Mouse (Mus musculus) neural tube, embryonic 11.5 days (tissue): ENCODE data around the gene Cpm. TPM values are rescaled to one million over a fixed set of nuclear protein-coding genes. Genes with fewer than 3 reads are reported as not detected.
"Not testable (repeated sequence)": the region's sequence is repeated elsewhere in the genome, so short reads cannot be mapped to it uniquely, and the experiment has no call there.

Experiments used
- ATAC-seq: fragments of 200-750 bp; cut with Nextera tagmentation; 2 replicates; pipeline ENCODE4 v1.8.0; 2017; ENCODE audit warnings: moderate number of reproducible peaks, mild to moderate bottlenecking, moderate TSS enrichment, moderate library complexity; ENCODE audit not compliant: insufficient read depth, low FRiP score, low TSS enrichment
- DNase-seq: peaks from one replicate; pipeline ENCODE4 v3.0.0-alpha.2; 2015; ENCODE audit warnings: low spot score
- H3K27ac ChIP-seq: fragments of 300-500 bp; sonication (generic); 2 replicates; pipeline ENCODE4 v1.5.1; 2014; ENCODE audit warnings: low read depth, mild to moderate bottlenecking, low read length
- H3K27me3 ChIP-seq: fragments of 300-500 bp; sonication (generic); 2 replicates; pipeline ENCODE4 v1.6.1; 2014; ENCODE audit warnings: mild to moderate bottlenecking, low read length, mixed read lengths; ENCODE audit not compliant: control insufficient read depth, insufficient read depth
- H3K36me3 ChIP-seq: fragments of 300-500 bp; sonication (generic); 2 replicates; pipeline ENCODE4 v1.6.1; 2014; ENCODE audit warnings: mild to moderate bottlenecking, low read length, moderate library complexity, mixed read lengths; ENCODE audit not compliant: control insufficient read depth, insufficient read depth
- H3K4me1 ChIP-seq: fragments of 300-500 bp; sonication (generic); 2 replicates; pipeline ENCODE4 v1.6.1; 2014; ENCODE audit warnings: low read length, mixed read lengths; ENCODE audit not compliant: control insufficient read depth, insufficient read depth
- H3K4me2 ChIP-seq: fragments of 300-500 bp; sonication (generic); 2 replicates; pipeline ENCODE4 v1.6.1; 2014; ENCODE audit warnings: low read depth, mild to moderate bottlenecking, moderate library complexity
- H3K4me3 ChIP-seq: fragments of 300-500 bp; sonication (generic); 2 replicates; pipeline ENCODE4 v1.5.1; 2014; ENCODE audit warnings: low read depth, low read length
- H3K9ac ChIP-seq: fragments of 300-500 bp; sonication (generic); 2 replicates; pipeline ENCODE4 v1.6.1; 2014; ENCODE audit warnings: mild to moderate bottlenecking, low read length
- H3K9me3 ChIP-seq: fragments of 300-500 bp; sonication (generic); 2 replicates; pipeline ENCODE4 v1.6.1; 2016; ENCODE audit warnings: low read length; ENCODE audit not compliant: control insufficient read depth
- WGBS: fragments of 180-500 bp; shearing (Covaris S2); extraction: QIAGEN DNeasy Blood & Tissue Kit; methylation state at CpG from one replicate; pipeline ENCODE4 v1.1.7; 2014; 5-methylcytosine and 5-hydroxymethylcytosine counted together
- polyA plus RNA-seq: library from polyadenylated mRNA; unstranded; fragments of >200 nt; fragmentation: Nextera tagmentation; extraction: Ambion mirVana; gene quantifications from 2 replicates; pipeline ENCODE4 v1.2.1, GENCODE M21; 2014

The Cpm gene
- polyA plus RNA-seq, 1 experiment from 2014 or later = 21.1 TPM

DNA sequence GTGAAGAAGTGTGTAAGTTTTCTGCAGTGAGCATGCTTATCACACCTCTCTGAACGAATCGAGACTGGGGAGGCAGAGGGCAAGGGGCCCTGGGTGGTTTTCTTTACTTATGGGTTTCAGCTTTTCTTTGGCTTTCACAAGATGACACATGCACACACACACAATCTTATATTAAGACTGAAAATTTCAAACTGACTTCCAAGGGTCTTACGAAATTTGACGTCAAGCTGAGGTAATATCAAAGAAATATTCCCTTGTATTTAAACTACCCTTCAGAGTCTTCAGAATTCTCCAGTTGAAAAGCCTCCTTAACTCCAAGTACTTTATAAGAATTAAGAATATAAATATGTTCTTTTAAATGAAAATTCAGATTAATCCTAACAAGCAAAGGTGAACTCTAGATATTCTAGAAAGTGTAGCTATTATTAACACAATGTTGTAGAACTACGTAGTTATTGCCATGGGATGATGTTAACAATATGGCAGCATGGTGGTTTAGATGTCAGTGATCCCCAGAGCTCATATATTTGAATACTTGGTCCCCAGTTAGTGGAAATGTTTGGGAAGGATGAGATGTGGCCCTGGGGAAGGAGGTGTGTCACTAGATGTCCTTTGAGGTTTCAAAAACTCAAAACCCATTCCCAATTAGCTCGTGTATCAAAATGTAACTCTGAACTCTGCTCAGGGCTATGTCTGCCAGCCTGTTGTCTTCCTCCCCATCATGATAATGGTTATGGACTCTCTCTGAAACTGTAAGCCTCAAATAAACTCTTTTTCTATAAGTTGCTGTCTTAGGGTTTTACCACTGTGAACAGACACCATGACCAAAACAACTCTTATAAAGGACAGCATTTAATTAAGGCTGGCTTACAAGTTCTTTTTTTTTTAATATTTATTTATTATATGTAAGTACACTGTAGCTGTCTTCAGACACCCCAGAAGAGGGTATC lies 44.5 kb upstream of the Cpm start:
- H3K27ac ChIP-seq = no peak overlapping the region
- 86% methylated on average over 6 of the region's 6 CpGs for WGBS
- no peaks in the 10 kb centered on the region for H3K36me3 ChIP-seq
- no peak overlapping the region for H3K4me2 ChIP-seq
- ATAC-seq (no peak), DNase-seq (no peak)
- H3K4me3 ChIP-seq = no peak overlapping the region
- H3K4me1 ChIP-seq = no peaks in the 10 kb centered on the region
- H3K9me3 ChIP-seq = no peaks in the 10 kb centered on the region
- no peak overlapping the region for H3K9ac ChIP-seq
- no peaks in the 10 kb centered on the region for H3K27me3 ChIP-seq

GRCm38 (mm10) chr10:117585600-117586299 lies 43.5 kb upstream of the Cpm start:
- no peaks in the 10 kb centered on the region for H3K36me3 ChIP-seq
- ATAC-seq = no peak

DNA sequence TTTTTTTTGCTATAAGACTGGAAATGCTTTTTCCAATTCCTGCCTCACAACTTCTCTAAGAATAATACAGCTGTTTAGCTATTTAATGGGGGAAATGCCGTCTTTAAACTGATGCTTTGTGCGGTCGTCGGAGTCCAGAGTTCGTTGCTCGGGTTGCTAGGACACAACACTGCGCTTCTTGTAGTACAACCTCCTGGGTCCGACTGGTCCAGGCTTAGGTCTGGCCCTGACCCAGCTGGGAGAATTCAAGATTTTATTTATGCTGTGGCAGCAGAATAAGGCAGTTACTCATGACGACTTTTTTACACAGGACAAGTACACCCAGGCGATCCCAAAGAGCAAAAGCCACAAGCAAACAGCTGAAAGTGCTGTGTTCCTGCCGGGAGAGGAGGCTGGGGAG lies 42.4 kb upstream of the Cpm start:
- Histone ChIP-seq H3K27ac (no peak overlapping the region), H3K36me3 (no peaks in the 10 kb centered on the region), H3K9me3 (no peaks in the 10 kb centered on the region), H3K4me1 (no peaks in the 10 kb centered on the region), H3K4me2 (no peak overlapping the region), H3K4me3 (no peak overlapping the region), H3K27me3 (no peaks in the 10 kb centered on the region), H3K9ac (no peak overlapping the region)
- 32% methylated on average over 11 of the region's 11 CpGs for whole genome bisulfite sequencing
- ATAC-seq (peak; percentile 61; the same call in 1 of the 2 replicates), DNase-seq (no peak)

More at GRCm38 (mm10) chr10:117585600-117586299, 43.5 kb upstream of the Cpm start:
- H3K4me2 ChIP-seq = no peak overlapping the region
- H3K4me1 ChIP-seq = no peaks in the 10 kb centered on the region
- H3K27me3 ChIP-seq = no peaks in the 10 kb centered on the region
- no peak overlapping the region for H3K4me3 ChIP-seq
- WGBS = 77% methylated on average over 2 of the region's 2 CpGs
- no peak overlapping the region for H3K9ac ChIP-seq
- no peak overlapping the region for H3K27ac ChIP-seq
- H3K9me3 ChIP-seq = no peaks in the 10 kb centered on the region
- DNase-seq = no peak

- no peak overlapping the region for H3K4me3 ChIP-seq
- 89% methylated on average over 10 of the region's 10 CpGs for WGBS
- no peak overlapping the region for H3K9ac ChIP-seq
- ATAC-seq = no peak
- no peaks in the 10 kb centered on the region for H3K9me3 ChIP-seq
- no peaks in the 10 kb centered on the region for H3K27me3 ChIP-seq
- no peaks in the 10 kb centered on the region for H3K4me1 ChIP-seq
- H3K4me2 ChIP-seq = no peak overlapping the region
- DNase-seq = no peak
- H3K27ac ChIP-seq = no peak overlapping the region
- no peaks in the 10 kb centered on the region for H3K36me3 ChIP-seq
Measured at GRCm38 (mm10) chr10:117587335-117587734, 42.0 kb upstream of the Cpm start.

GRCm38 (mm10) chr10:117588416-117589143 lies 40.7 kb upstream of the Cpm start:
- not testable (repeated sequence) for H3K4me2 ChIP-seq, DNase-seq, ATAC-seq, H3K4me1 ChIP-seq, H3K27ac ChIP-seq, H3K4me3 ChIP-seq, H3K9me3 ChIP-seq, H3K36me3 ChIP-seq, H3K27me3 ChIP-seq, H3K9ac ChIP-seq
- 88% methylated on average over 11 of the region's 11 CpGs for WGBS

DNA sequence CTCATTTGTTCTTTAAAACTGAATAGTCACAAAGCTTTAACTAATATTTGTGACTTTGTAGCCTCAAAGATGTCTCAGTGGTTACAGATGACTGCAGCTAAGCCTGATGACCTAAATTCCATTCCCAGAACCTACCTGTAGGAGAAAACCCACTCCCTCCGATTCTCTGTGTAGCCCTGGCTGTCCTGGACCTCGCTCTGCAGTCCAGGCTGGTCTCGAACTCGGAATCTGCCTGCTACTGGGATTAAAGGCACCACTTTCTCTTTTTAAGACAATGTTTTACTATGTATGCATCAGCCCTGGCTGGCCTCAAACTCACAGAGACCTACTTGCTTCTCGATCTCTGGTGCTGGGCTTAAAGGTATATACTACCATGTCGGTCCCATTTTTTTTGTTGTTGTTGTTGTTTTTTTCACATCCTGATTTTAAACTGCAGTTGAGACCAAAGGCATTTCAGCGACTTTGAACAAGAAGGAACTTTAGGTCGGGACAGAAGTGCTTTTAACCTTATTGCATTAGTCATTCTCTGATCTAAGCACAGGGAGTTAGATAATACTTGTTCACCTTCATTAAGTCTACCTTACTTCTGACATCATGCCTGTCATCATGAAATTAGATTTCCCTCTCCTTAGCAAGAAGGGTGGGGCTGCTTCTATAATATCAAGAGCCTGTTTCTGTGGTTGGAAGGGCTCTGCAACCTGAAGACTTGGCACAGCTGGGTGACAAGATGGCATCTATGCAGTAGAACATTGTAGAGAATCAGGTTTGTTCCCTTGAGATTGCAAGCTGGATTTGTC lies 40.0 kb upstream of the Cpm start:
- Histone ChIP-seq H3K9me3 (no peaks in the 10 kb centered on the region), H3K27me3 (no peaks in the 10 kb centered on the region), H3K4me1 (no peaks in the 10 kb centered on the region), H3K4me2 (no peak overlapping the region), H3K9ac (no peak overlapping the region), H3K36me3 (no peaks in the 10 kb centered on the region), H3K27ac (no peak overlapping the region), H3K4me3 (no peak overlapping the region)
- DNase-seq (no peak), ATAC-seq (no peak)
- 86% methylated on average over 8 of the region's 8 CpGs for WGBS

DNA sequence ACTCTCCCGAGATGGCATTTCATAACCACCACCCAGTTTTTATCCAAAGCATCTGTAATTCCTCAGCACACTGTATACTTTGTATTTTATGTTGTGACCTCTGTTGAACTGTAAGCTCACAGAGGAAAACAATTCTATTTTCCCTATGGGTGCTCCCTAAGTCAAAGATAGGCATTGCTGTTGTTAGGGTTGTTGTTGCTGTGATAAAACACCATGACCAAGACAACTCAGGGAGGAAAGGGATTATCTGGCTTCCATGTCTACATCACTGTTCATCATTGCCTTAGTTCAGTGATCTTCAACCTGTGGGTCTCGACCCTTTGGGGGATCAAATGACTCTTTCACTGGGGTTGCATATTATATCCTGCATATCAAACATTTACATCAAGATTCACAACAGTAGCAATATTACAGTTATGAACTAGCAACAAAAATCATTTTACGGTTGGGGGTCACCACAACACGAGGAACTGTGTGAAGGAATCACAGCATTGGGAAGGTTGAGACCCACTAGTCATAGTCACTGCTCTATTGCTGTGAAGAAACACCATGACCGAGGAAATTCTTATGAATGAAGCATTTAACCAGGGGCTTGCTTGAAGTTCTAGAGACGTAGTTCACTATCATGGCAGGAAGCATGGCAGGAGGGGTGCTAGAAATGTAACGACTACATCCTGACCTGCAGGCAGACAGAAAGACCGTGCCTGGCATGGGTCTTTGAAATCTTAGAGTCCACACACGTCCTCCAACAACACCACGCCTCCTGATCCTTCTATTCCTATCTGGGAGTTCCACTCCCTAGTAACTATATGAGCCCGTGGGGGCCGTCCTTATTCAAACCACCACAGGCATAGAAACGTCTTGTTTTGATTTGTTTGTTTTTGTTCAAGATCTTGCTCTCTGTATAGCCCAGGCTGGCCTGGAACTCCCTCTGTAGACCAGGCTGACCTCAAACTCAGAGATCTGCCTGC lies 38.7 kb upstream of the Cpm start:
- 78% methylated on average over 13 of the region's 13 CpGs for WGBS
- no peak overlapping the region for H3K4me2 ChIP-seq
- H3K27me3 ChIP-seq = no peaks in the 10 kb centered on the region
- H3K4me1 ChIP-seq = no peaks in the 10 kb centered on the region
- no peak for DNase-seq
- ATAC-seq = no peak
- no peaks in the 10 kb centered on the region for H3K36me3 ChIP-seq
- no peak overlapping the region for H3K9ac ChIP-seq
- no peak overlapping the region for H3K27ac ChIP-seq
- H3K4me3 ChIP-seq = no peak overlapping the region
- H3K9me3 ChIP-seq = no peaks in the 10 kb centered on the region
